Mouse (Mus musculus): ENCODE results near the gene Fads3.

Fads3 gene

DNA sequence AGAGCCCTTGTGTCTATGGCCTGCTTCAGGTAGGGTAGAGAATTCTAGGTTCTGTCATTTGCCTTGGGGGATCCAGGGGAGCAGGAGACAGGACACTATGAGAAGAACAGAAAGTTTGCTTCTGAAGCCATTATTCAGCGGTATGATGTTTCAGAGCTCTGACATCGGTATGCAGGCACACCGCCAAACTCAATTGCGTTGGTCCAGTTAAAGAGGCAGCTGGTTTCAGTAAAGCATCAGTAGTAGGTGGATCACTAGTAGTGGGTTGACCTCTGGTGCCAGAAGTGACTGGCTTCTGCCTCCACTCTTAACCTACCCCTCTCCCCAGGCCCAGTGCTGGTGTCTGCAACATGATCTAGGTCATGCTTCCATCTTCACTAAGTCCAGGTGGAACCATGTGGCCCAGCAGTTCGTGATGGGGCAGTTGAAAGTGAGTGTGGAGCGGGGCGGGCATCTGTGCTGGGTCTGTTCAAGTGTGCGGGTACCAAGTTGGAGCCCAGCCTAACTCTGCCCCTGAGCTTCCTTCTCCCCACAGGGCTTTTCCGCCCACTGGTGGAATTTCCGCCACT, 12.4 kb downstream of the Fads3 start:
- DNase-seq (ENCODE audit: low read depth) = no peak

- DNase-seq (ENCODE audit: low read depth) = no peak
Measured at GRCm38 (mm10) chr19:10054361-10055075, 13.1 kb downstream of the Fads3 start.

- DNase-seq (ENCODE audit: low read depth) = no peak
Measured at GRCm38 (mm10) chr19:10055261-10055660, 13.9 kb downstream of the Fads3 start.

DNA sequence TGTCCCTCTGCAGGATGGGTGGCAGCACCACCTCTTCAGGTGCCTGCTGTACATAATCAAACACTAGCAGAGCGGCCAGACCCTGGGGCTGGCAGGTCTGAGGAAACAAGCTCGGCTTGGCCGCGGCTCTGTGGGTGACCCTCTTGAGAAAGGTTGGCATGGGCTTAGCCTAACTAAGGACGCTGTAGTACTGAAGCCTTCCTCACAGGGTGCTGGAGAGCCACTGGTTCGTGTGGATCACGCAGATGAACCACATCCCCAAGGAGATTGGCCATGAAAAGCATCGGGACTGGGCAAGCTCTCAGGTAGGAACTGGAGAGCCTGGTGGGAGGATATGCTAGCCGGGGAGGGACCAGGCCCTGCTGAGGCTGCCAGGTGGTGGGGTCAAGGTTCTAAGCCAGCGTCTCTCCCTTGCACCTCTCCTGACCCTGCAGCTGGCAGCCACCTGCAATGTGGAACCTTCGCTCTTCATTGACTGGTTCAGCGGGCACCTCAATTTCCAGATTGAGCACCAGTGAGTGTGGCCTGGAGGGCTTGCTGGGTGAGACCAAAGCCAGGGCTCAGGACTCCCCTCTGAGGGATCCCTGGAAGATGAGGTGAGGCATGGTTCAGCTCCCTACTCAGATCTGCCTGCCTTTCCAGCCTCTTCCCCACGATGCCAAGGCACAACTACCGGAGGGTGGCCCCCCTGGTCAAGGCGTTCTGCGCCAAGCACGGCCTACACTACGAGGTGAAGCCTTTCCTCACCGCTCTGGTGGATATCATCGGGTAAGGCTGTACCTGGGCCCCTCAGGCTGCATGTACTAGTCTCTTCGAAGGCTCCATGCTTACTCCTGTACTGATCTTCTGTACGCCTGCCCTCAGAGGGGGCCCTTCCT, 14.7 kb downstream of the Fads3 start:
- DNase-seq (ENCODE audit: low read depth) = no peak

- DNase-seq (ENCODE audit: low read depth) = no peak
Measured at GRCm38 (mm10) chr19:10056686-10057085, 15.3 kb downstream of the Fads3 start.

GRCm38 (mm10) chr19:10057486-10058351, 16.4 kb downstream of the Fads3 start:
- no peak for DNase-seq (ENCODE audit: low read depth)

- no peak for DNase-seq (ENCODE audit: low read depth)
Measured at GRCm38 (mm10) chr19:10058352-10058825, 17.0 kb downstream of the Fads3 start.

DNA sequence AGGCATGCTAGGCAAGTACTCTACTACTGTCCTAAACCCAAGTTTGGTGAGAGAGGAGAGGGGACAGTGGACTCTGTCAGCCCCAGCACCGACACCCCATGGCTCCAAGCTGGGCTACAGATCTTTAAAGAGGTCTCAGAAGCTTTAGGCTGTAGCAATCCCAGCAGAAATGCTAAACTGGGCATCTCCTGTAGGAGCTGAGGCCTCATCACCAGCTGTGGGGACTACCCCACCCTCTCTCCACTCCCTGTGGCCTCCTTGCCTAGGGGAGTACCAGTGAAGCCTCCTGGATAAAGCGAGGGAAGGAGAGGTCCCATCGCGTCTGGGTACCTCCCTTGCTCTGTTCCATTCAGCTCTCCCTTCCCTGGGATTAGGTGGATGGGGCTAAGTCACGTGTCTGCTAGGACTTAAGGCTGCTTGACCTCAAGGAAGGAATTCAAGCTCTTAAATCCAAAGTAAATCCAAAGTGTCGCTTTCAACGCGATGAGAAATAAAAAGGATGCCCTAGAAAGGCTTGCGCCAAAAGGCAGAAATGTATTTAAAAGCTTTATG, 17.6 kb downstream of the Fads3 start:
- no peak for DNase-seq (ENCODE audit: low read depth)

DNA sequence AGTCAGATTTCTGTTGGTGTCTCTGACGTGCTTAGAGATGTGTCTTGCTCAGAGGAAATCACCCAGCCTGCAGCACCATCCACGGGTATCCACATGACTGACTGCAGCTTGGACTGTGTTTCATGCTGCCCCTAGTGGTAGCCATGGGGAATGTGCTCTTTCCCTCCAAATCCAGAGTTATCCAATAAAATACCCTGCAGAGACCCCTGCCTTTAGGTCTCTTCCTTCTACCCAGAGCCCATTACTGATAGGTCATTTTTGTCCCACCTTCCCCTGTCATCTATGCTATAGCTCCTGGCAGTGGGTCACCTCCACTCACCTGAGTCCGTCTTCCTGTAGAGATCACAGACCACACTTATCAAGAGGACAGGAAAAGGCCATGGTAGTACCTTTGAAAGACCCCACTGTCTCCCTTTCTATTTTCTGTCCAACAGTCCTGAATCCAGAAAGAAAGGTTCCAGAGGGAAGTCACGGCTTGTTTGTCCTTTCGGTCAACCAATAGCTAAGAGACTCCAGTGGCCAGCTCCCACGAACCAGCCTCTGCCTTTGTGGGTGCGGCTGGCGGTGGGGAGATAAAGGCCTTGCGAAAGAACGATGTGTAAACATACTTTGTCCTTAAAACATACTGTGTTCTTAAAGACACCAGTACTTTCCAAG, 18.7 kb downstream of the Fads3 start:
- DNase-seq (ENCODE audit: low read depth) = peak; percentile 9

- no peak for DNase-seq (ENCODE audit: low read depth)
Measured at GRCm38 (mm10) chr19:10060783-10061590, 19.6 kb downstream of the Fads3 start.

DNA sequence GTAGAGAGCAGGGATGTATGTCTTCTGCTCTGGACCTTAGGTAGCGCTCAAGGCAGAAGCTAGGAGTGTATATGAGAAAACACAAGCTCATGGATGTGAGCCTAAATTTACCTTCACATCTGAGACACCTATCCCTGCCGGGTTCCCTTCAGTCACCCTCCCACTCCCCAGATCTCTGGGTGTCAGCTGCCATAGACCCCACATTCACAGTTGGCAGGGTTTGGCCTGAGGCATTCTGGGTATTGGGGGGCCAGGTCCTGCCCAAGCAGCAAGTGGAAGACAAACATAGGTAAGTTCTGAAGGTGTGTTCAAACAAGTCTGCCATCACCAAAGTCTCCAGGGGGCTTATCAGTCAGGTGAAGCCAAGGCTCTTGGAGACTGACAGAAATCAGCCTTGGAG, 20.3 kb downstream of the Fads3 start:
- DNase-seq (ENCODE audit: low read depth) = no peak

DNA sequence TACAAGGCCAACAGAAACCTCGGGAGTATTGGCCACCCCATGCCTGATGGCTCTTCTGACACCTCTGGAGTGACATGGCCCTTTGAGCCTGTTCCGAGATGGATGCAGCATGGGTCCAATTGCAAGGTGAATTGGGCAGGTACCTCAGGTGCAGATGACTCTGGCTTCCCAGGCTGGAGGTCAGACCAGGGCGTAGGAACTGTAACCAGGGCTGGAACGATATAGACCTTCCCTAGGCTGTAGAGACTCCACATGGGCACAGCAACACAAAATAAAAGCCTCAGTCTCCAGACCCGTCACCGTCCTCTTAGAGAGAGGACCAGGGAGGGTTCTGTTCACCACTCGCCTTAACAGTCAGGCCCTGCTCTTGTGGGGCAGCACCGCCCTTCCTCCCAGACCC, 20.9 kb downstream of the Fads3 start:
- no peak for DNase-seq (ENCODE audit: low read depth)

DNA sequence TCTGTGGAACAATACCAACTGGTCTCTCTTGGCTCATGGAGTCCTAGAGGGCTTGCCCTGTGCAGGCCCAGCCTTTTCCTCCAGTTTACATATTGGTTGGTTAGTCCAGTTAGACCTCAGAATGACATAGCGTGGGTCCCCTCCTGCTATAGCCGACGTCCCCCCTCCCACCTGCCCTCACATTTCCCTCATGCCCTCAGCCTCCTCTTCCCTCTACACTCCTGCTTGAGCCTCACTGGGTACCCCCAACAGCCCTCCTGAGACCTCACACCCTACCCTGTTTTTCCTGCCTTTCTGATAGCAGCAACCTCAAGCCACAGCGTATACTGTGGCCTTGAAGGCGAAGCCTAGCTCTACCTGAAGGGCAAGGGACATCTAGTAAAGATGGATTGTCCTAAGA, 21.5 kb downstream of the Fads3 start:
- DNase-seq (ENCODE audit: low read depth) = no peak

GRCm38 (mm10) chr19:10064173-10065012, 23.0 kb downstream of the Fads3 start:
- no peak for DNase-seq (ENCODE audit: low read depth)

DNA sequence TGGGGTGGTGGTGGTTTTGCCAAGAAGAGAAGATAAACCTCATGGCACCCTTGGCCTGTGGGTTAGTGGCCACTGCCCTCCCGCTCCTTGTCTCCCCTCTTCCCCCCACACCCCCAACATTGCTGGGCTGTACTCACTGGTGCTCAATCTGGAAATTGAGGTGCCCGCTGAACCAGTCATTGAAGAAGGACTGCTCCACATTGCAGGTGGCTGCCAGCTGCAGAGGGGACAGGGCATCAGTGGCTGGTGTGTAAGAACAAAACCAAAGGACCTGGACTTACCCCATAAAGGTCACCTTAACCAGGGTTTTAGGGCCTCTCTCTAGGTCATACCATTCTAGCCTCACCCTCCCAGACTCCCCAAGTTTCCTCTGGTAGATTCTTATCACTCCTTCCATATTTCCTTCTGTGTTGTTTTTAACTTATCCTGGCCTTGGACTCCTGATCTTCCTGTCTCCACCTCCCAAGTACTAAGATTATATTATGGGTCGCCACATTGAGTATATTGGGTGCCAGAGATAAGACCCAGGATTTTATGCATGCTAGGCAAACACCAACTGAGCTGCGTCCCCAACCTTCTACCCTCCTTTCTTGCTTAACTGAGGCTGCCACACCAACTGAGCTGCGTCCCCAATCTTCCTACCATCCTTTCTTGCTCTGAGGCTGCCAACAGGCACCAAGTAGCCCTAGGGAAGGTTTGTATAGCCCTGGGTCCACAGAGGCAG, 24.3 kb downstream of the Fads3 start:
- no peak for DNase-seq (ENCODE audit: low read depth)

DNA sequence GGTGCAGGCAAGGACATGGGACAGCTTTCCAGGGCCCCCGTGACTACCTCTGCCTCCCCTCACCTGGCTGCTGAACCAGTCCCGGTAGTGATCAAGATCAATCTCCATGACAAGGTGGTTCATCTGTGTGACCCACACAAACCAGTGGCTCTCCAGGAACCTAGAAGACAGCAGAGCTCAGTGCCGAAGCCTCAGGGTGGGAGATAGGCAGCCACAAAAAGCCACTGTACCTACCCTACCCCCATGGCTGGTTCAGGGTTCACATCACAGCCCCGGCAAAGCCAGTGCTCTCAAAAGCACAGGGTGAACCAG, 24.8 kb downstream of the Fads3 start:
- no peak for DNase-seq (ENCODE audit: low read depth)

DNA sequence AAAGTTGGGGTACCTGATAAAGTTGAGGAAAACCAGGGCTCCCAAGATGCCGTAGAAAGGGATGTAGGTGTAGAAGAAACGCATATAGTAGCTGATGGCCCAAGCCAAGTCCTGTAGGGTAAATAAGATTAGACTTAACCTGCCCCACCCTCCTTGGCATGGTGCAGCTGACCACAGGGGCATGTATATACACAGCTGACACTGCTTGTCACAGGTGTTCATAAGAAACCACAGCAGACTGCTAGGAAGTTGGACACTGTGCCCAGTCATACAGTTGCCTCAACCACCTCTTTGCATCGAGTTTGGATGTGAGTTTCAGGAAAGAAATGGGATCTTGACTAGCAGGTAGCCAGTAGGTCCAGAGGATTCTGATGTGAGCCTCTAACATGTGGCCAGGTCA, 25.1 kb downstream of the Fads3 start:
- DNase-seq (ENCODE audit: low read depth) = no peak

DNA sequence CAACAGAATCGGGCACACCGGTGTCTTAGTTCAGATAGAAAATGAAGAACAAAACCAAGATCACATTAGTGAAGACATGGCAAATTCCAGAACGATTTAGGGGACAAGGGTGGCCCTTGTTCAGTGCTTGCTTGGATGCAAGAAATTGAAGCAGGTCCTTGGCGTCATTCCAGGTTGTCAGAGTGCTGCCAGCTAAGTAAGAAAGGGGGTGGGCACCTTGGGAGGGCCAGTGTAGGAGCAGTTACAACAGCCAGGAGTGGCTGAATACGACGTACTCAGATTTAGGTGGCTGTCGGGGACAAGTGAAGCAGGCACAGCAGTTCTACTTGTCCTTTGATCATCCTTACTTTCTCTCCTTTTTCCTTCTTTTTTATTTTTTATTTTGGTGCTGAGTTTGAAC, 26.3 kb downstream of the Fads3 start:
- DNase-seq (ENCODE audit: low read depth) = no peak
